Mouse (Mus musculus): ENCODE results near the gene Olfr617.
"Not testable (repeated sequence)": the region's sequence is repeated elsewhere in the genome, so short reads cannot be mapped to it uniquely, and the experiment has no call there.

Gene Olfr617

GRCm38 (mm10) chr7:103572761-103573160, at the start of gene Olfr617:
Olfr617 (plus strand) TSS chr7:103573061.
- DNase-seq (ENCODE audit: low read depth, low spot score), result no peak

DNA sequence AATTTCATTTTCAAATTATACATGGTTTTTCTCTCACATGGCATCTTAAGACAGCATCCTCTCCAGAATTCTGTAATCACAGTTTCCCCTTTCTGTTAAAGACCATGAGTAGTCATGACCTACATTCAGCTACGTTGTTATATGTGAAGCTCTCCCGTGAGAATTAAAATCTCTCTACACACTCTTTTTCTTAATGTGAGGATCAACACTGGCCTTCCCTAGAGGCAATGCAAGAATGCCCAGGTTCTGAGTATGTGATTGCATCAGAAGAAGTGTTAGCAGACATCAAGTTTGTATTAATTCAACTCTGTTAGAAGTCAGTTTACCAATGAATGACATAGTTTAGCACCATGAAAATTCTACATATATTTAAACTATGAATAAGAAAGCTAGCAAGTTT, 30.2 kb upstream of the Olfr617 start, which contains the start of gene Olfr612:
Gene Olfr612, minus strand, starts transcription at position 101 of the 400 bp plus-strand sequence.
- not testable (repeated sequence) for DNase-seq (ENCODE audit: low read depth, low spot score)

DNA sequence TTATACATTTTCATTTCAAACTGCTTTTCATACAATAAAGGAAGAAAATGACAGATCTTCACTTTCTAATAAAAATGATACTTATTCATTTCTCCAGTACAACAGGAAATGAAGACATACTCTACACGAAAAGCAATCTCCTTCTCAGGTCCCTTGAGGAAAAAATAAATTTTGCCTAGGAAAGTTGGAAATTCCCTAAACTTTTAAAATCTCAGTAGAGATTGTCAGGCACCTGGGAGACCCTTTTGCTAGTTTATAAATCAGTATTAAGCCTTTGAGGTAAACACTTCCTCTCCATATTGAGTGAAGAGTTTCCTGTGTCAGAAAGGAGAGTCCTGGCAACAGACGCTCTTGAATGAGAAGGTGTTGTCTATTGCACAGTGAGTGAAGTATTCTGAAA, 25.1 kb upstream of the Olfr617 start, which contains the start of gene Olfr613:
Gene Olfr613, plus strand, starts transcription at position 301 of the 400 bp plus-strand sequence.
- DNase-seq (ENCODE audit: low read depth, low spot score), result no peak

DNA sequence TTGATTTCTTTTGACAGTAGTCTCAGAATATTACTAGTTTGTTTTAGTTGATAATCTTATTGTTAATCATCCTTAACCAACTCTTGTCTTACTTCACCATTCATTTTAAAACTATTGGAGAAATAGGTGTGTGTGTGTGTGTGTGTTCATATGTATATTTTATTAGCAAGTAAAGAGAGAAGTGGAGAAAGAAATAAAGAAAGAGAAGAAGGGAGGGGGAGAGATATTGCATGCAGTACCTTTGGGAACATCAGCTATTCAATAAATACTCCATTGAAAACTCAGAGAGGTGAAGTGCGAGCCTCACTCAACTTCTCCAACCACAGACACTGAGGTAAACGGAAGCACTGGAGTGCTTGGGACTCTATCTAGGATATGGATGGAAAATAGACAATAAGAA, 17.1 kb upstream of the Olfr617 start, which contains the start of gene Olfr615:
Gene Olfr615, plus strand, starts transcription at position 301 of the 400 bp plus-strand sequence.
- no peak for DNase-seq (ENCODE audit: low read depth, low spot score)

DNA sequence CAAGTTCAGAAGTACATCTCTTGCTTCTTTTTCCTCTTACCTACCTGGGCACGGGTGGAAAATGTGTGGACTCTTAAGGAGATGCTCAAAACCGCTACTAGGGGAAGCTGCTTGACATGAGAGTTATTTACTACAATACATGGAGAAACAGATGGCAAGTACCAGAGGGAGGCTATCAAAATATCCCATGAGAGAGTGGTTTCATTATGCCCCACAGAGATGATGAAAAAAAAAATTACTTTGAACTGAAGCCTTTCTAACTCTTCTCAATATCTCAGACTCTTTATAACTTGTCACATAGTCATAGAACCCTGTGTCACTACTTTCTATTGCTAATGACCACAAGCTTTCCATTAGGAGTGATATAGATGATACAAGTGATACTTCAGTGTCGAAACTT, 3.8 kb upstream of the Olfr617 start, which contains the start of gene Olfr616:
Gene Olfr616, minus strand, starts transcription at position 101 of the 400 bp plus-strand sequence.
- no peak for DNase-seq (ENCODE audit: low read depth, low spot score)

- DNase-seq (ENCODE audit: low read depth, low spot score), result no peak
Observed at GRCm38 (mm10) chr7:103589803-103590202, 16.9 kb downstream of the Olfr617 start, which contains the start of gene Olfr618. Olfr618 (plus strand) TSS chr7:103590103.

DNA sequence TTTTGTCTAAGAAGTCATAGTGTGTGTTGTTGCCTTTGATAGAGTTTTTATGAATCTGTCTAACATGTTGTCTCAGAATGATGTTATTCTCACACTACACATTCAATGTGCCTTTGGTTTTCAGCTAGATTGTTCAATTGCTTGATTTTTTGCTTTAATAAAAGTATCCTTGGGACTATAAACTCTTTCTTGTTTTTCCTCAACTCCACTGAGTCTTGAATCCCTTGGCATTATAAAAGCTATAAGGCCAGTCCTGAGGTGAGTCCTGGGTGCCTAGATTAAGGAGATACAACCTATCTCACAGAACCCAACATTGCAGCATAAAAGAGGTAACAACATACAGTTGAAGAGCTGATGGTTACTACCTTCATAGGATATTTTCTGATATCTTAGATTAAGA, 27.4 kb downstream of the Olfr617 start, which contains the start of gene Olfr619:
Gene Olfr619, plus strand, starts transcription at position 301 of the 400 bp plus-strand sequence.
- no peak for DNase-seq (ENCODE audit: low read depth, low spot score)

DNA sequence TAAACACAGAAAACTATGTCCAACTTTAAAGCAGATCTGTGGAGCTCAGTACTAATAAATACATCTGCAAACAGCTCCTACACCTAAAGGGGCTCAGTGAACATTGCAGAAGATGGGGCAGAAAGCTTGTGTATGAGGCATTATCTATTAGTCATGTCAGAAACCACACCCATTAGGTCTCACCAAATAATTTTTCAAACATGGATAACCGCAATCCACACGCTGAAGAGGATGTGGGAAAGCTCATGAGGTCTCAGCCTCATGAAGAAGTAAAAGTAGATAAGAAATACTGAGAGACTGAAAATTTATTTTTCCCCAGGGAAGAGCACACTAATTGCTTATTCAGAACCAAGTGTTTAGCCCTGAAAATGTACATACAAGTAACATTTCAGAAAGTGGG, 34.6 kb downstream of the Olfr617 start:
- DNase-seq (ENCODE audit: low read depth, low spot score), result no peak

GRCm38 (mm10) chr7:103612434-103612833, 39.6 kb downstream of the Olfr617 start, which contains the start of gene Olfr620:
Olfr620 (minus strand) TSS chr7:103612534.
- no peak for DNase-seq (ENCODE audit: low read depth, low spot score)

Data from A20 (cell line).